ENCODE assay signal across 20 mouse cellular contexts in genomic region chr17:57116801-57117200, GRCm38 (mm10). TPM values are rescaled to one million over a fixed set of nuclear protein-coding genes. Genes with fewer than 3 reads are reported as not detected.
"Had no signal": no experiment of that assay in that cellular context is flagged by ENCODE, and none has a peak within 500 bp of the region (broad histone marks: within the 10 kb centered on the region; RNA-seq: fewer than 3 reads in every experiment).

No protein-coding gene starts in this region.

- DNase-seq: retina, postnatal 1 day; right cerebral cortex, adult 18-20 months; right cerebral cortex, postnatal 14 days; right cerebral cortex, postnatal 25 days; right cerebral cortex, postnatal 4 days; spleen, adult 18-20 months; thymus, adult 18-20 months; thymus, adult 2 months; thymus, postnatal 14 days; thymus, postnatal 25 days; thymus, postnatal 36 days; thymus, postnatal 4 days had no signal

- H3K9ac ChIP-seq: neural tube, embryonic 13.5 days; neural tube, embryonic 15.5 days; stomach, embryonic 15.5 days had no signal

- H3K4me1 ChIP-seq: neural tube, embryonic 13.5 days; neural tube, embryonic 15.5 days had no signal

- H3K4me2 ChIP-seq: neural tube, embryonic 13.5 days; neural tube, embryonic 15.5 days; stomach, embryonic 15.5 days had no signal

- H3K36me3 ChIP-seq: neural tube, embryonic 13.5 days; neural tube, embryonic 15.5 days; stomach, embryonic 15.5 days had no signal

- H3K27ac ChIP-seq: neural tube, embryonic 13.5 days; neural tube, embryonic 15.5 days; stomach, embryonic 15.5 days; stomach, postnatal 0 days had no signal

- H3K27me3 ChIP-seq: neural tube, embryonic 13.5 days; neural tube, embryonic 15.5 days; stomach, embryonic 15.5 days had no signal

- H3K9me3 ChIP-seq: neural tube, embryonic 13.5 days; neural tube, embryonic 15.5 days; stomach, embryonic 15.5 days had no signal

- H3K4me3 ChIP-seq: neural tube, embryonic 13.5 days; neural tube, embryonic 15.5 days; stomach, embryonic 15.5 days had no signal

RNA-seq across cellular contexts. Expression of gene Cd70, which starts 32.8 kb away (rescaled TPM):
- total RNA-seq: neutrophil, adult 5-6 weeks had no signal
- polyA plus RNA-seq: small intestine, adult 2 months; stomach, embryonic 14.5 days; testis, adult 2 months had no signal
